Mouse (Mus musculus) kidney, postnatal 4 days (tissue): ENCODE measurements around the gene 4932438A13Rik.

Source experiments
- DNase-seq, 2 experiments: peaks; one replicate each; pipeline ENCODE4 v3.0.0; 2021; ENCODE audit warnings: mixed read lengths in 2 of 2

Gene 4932438A13Rik

GRCm38 (mm10) chr3:36941572-36941971 is 78.7 kb downstream of the 4932438A13Rik start:
- DNase-seq: no peak

- peak; percentile 3 to 11 for DNase-seq
These were observed 79.2 kb downstream of the 4932438A13Rik start for GRCm38 (mm10) chr3:36942108-36942507.

- no peak for DNase-seq
These were observed 80.8 kb downstream of the 4932438A13Rik start for GRCm38 (mm10) chr3:36943706-36944105.

GRCm38 (mm10) chr3:37037979-37038378 is 175.1 kb downstream of the 4932438A13Rik start:
- DNase-seq: no peak

- no peak for DNase-seq
These were observed 176.9 kb downstream of the 4932438A13Rik start for GRCm38 (mm10) chr3:37039811-37040210.

- no peak for DNase-seq
These were observed 188.6 kb downstream of the 4932438A13Rik start for GRCm38 (mm10) chr3:37051491-37051890.

GRCm38 (mm10) chr3:37063406-37063805 is 200.5 kb downstream of the 4932438A13Rik start, which contains the start of gene Adad1:
Gene Adad1 (plus strand): TSS chr3:37063527.
- DNase-seq: peak; percentile 3 to 10

- DNase-seq: peak; percentile 68 to 76
These were observed 210.3 kb downstream of the 4932438A13Rik start for GRCm38 (mm10) chr3:37073211-37073610.

- no peak for DNase-seq
These were observed 222.0 kb downstream of the 4932438A13Rik start for GRCm38 (mm10) chr3:37084860-37085259.

- no peak for DNase-seq
These were observed 227.8 kb downstream of the 4932438A13Rik start for GRCm38 (mm10) chr3:37090721-37091120.
